Mouse (Mus musculus): ENCODE results near the gene Gm47995. TPM values are rescaled to one million over a fixed set of nuclear protein-coding genes. Genes with fewer than 3 reads are reported as not detected.

Gm47995 gene
- polyA plus RNA-seq, 1 experiment from 2014 or later = not detected

DNA sequence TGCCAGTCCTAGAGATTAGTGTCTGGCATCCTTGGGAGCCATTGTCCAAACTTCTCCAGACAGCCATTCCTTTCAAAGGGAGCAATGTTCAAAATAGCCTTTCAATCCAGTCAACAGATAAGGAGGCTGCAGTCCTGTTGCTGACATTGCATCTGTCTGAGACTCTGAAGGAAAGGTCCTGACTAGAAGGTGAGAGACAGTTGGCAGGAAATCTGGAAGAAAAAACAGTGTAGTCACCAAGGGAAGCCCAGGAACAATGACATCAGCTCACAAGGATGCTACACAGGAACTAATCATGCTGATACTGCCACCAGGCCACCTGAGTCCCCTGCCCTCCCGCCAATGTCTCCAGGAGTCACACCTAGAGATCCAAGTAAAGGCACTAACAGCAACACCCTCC is 25.1 kb downstream of the Gm47995 start:
- TF ChIP-seq CTCF (IDR thresholded peaks at IDR 0.05; ENCODE audit: low read depth) = no peak
- no peak for TF ChIP-seq EP300 (optimal IDR thresholded peaks at IDR 0.05)

DNA sequence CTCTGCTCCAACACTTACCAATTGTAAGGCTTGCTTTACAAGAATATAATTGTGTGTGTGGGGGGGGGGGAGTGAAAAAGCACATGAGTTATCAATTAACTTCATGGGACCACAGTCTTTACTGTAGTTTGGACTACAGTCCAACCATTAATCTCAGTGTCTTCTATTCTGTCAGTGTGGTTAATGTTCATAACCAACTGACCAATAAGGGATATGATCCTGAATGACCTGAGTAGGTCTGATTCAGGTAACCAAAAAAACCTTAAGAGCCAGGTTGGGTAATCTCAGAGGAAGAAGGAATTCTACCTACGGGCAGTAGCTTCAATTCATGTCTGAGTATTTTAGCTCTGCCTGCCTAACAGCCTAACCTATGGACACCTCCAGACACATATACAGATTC is 26.3 kb downstream of the Gm47995 start:
- no peak overlapping the region for H3K4me2 ChIP-seq (replicated peaks; ENCODE audit: low read depth)
- no peak overlapping the region for H3K4me3 ChIP-seq (ENCODE audit: low read depth, low read length)
- TF ChIP-seq CTCF (IDR thresholded peaks at IDR 0.05; ENCODE audit: low read depth) = no peak
- no peak for TF ChIP-seq EP300 (optimal IDR thresholded peaks at IDR 0.05)
- DNase-seq (ENCODE audit: low spot score) (no peak), ATAC-seq (ENCODE audit: low FRiP score, low TSS enrichment) (no peak)
- H3K9ac ChIP-seq (ENCODE audit: low read length) = no peak overlapping the region
- no peaks in the 10 kb centered on the region for H3K27me3 ChIP-seq (ENCODE audit: control insufficient read depth, insufficient read depth, low read length)
- whole genome bisulfite sequencing = 92% methylated on average over 1 of the region's 1 CpGs
- H3K27ac ChIP-seq (replicated peaks) = no peak overlapping the region
- no peaks in the 10 kb centered on the region for H3K36me3 ChIP-seq (ENCODE audit: control insufficient read depth, insufficient read depth, low read length)
- H3K9me3 ChIP-seq (ENCODE audit: control insufficient read depth, low read length) = no peaks in the 10 kb centered on the region
- no peaks in the 10 kb centered on the region for H3K4me1 ChIP-seq (replicated peaks; ENCODE audit: control insufficient read depth, insufficient read depth)

More for the DNA sequence above, 25.1 kb downstream of the Gm47995 start:
- Histone ChIP-seq H3K4me3 (ENCODE audit: low read depth, low read length) (no peak overlapping the region), H3K4me1 (replicated peaks; ENCODE audit: control insufficient read depth, insufficient read depth) (no peaks in the 10 kb centered on the region), H3K27ac (replicated peaks) (no peak overlapping the region), H3K9me3 (ENCODE audit: control insufficient read depth, low read length) (no peaks in the 10 kb centered on the region), H3K9ac (ENCODE audit: low read length) (no peak overlapping the region), H3K36me3 (ENCODE audit: control insufficient read depth, insufficient read depth, low read length) (no peaks in the 10 kb centered on the region), H3K27me3 (ENCODE audit: control insufficient read depth, insufficient read depth, low read length) (no peaks in the 10 kb centered on the region), H3K4me2 (replicated peaks; ENCODE audit: low read depth) (no peak overlapping the region)
- DNase-seq (ENCODE audit: low spot score) = no peak
- ATAC-seq (ENCODE audit: low FRiP score, low TSS enrichment) = no peak
- WGBS = 60% methylated on average over 1 of the region's 1 CpGs

DNA sequence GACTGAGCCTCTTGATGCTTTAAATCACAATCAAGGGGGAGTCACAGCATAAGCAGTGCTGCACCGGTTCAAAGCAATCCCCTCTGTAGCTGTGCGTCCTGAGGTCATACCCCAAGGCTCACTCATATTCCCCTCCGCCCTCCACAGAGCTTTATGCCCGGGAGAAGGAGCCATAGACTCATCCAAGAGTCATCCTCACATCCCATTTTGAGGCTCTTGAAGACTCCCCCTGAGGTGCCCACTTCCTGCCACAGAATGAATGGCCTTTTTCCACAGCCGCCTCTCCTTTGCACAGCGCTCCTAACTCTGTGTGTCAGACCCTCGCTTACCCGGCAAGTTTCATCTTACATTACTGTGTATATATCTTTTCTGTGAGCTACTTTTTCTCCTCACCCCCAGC is 29.3 kb downstream of the Gm47995 start:
- H3K4me3 ChIP-seq (ENCODE audit: low read depth, low read length) = no peak overlapping the region
- H3K36me3 ChIP-seq (ENCODE audit: control insufficient read depth, insufficient read depth, low read length) = no peaks in the 10 kb centered on the region
- DNase-seq (ENCODE audit: low spot score) (no peak), ATAC-seq (ENCODE audit: low FRiP score, low TSS enrichment) (no peak)
- 67% methylated on average over 8 of the region's 8 CpGs for WGBS
- TF ChIP-seq EP300 (optimal IDR thresholded peaks at IDR 0.05) (no peak), CTCF (IDR thresholded peaks at IDR 0.05; ENCODE audit: low read depth) (no peak)
- H3K9me3 ChIP-seq (ENCODE audit: control insufficient read depth, low read length) = no peaks in the 10 kb centered on the region
- no peak overlapping the region for H3K9ac ChIP-seq (ENCODE audit: low read length)
- no peak overlapping the region for H3K27ac ChIP-seq (replicated peaks)
- H3K4me2 ChIP-seq (replicated peaks; ENCODE audit: low read depth) = no peak overlapping the region
- H3K27me3 ChIP-seq (ENCODE audit: control insufficient read depth, insufficient read depth, low read length) = no peaks in the 10 kb centered on the region
- no peaks in the 10 kb centered on the region for H3K4me1 ChIP-seq (replicated peaks; ENCODE audit: control insufficient read depth, insufficient read depth)

DNA sequence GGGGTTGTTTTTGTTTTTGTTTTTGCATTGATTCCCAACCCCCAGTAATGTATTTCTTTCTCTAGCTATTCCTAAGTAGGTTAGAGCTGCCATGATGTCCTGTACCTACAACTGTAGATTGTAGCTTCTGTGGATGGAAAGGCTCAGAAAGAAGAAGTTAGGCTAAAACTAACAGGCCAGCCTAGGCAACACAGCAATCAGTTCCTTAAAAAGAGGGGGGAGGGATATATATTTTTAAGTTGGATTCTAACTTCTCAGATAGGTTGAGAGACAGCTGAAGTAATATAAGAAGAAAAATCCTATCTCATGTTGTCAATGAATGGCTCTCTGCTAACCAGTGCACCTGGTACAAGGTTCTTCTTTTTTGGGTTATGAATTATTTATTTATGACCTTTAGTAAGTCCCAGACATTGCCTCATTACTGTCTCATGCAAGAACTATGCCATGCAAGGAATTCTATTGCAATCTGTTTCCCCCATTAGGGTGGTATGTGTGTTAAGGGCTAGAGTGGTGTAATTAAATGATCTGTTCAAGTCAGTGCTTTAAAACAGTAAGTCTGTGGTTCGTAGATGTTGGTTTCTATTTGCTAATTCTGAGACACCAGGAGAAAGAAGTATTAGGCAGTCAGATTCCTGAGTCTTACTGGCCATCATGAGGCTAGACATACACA is 30.2 kb downstream of the Gm47995 start:
- Histone ChIP-seq H3K9me3 (ENCODE audit: control insufficient read depth, low read length) (no peaks in the 10 kb centered on the region), H3K27me3 (ENCODE audit: control insufficient read depth, insufficient read depth, low read length) (no peaks in the 10 kb centered on the region), H3K4me2 (replicated peaks; ENCODE audit: low read depth) (no peak overlapping the region), H3K9ac (ENCODE audit: low read length) (no peak overlapping the region), H3K36me3 (ENCODE audit: control insufficient read depth, insufficient read depth, low read length) (no peaks in the 10 kb centered on the region), H3K4me1 (replicated peaks; ENCODE audit: control insufficient read depth, insufficient read depth) (no peaks in the 10 kb centered on the region), H3K4me3 (ENCODE audit: low read depth, low read length) (no peak overlapping the region), H3K27ac (replicated peaks) (no peak overlapping the region)
- 68% methylated on average over 1 of the region's 1 CpGs for WGBS
- ATAC-seq (ENCODE audit: low FRiP score, low TSS enrichment) (no peak), DNase-seq (ENCODE audit: low spot score) (no peak)
- no peak for TF ChIP-seq EP300 (optimal IDR thresholded peaks at IDR 0.05)
- TF ChIP-seq CTCF (IDR thresholded peaks at IDR 0.05; ENCODE audit: low read depth) = no peak

DNA sequence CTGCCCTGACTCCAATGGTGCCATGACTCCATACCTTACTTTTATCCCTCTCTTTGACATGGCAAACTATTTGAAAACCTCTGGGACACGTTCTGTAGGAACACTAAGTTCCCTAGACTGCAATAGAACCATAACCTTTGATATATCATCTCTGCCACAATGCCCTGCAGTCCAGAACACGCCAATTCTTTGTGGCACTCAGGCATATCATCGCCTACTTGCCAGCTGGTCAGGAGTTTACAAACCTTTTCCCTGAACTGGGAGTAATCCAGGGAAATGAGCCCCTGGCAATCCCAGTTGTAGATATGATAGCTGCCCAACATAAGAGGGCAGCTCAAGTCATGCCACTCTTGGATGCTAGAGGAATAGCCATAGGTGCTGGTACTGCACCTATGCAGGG is 34.1 kb downstream of the Gm47995 start:
- Histone ChIP-seq H3K9ac (ENCODE audit: low read length) (no peak overlapping the region), H3K36me3 (ENCODE audit: control insufficient read depth, insufficient read depth, low read length) (no peaks in the 10 kb centered on the region), H3K27ac (replicated peaks) (no peak overlapping the region), H3K4me1 (replicated peaks; ENCODE audit: control insufficient read depth, insufficient read depth) (no peaks in the 10 kb centered on the region), H3K4me2 (replicated peaks; ENCODE audit: low read depth) (no peak overlapping the region), H3K27me3 (ENCODE audit: control insufficient read depth, insufficient read depth, low read length) (no peaks in the 10 kb centered on the region), H3K9me3 (ENCODE audit: control insufficient read depth, low read length) (no peaks in the 10 kb centered on the region), H3K4me3 (ENCODE audit: low read depth, low read length) (no peak overlapping the region)
- no peak for TF ChIP-seq CTCF (IDR thresholded peaks at IDR 0.05; ENCODE audit: low read depth)
- TF ChIP-seq EP300 (optimal IDR thresholded peaks at IDR 0.05) = no peak
- ATAC-seq (ENCODE audit: low FRiP score, low TSS enrichment) (no peak), DNase-seq (ENCODE audit: low spot score) (no peak)
- WGBS = 83% methylated on average over 3 of the region's 3 CpGs

DNA sequence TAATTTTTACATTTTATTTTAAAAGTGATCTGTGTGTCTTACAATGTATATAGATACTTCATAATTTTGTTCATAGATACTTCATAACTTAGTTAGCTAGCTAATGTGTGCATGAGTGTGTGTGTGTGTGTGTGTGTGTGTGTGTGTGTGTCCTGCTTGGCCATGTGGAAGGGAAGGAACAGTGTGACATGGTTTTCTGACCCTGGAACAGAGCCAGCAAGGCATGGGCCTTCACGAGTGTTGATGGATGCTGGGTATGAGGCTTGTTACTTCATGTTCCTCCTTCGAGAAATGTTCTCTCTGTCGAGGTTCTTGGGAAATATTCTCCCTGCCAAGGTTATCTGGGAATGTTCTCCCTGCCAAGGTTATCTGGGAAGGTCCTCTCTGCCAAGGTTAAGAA is 35.5 kb downstream of the Gm47995 start:
- Histone ChIP-seq H3K27ac (replicated peaks) (no peak overlapping the region), H3K36me3 (ENCODE audit: control insufficient read depth, insufficient read depth, low read length) (no peaks in the 10 kb centered on the region), H3K4me1 (replicated peaks; ENCODE audit: control insufficient read depth, insufficient read depth) (no peaks in the 10 kb centered on the region), H3K9me3 (ENCODE audit: control insufficient read depth, low read length) (no peaks in the 10 kb centered on the region), H3K4me2 (replicated peaks; ENCODE audit: low read depth) (no peak overlapping the region), H3K27me3 (ENCODE audit: control insufficient read depth, insufficient read depth, low read length) (no peaks in the 10 kb centered on the region), H3K4me3 (ENCODE audit: low read depth, low read length) (no peak overlapping the region), H3K9ac (ENCODE audit: low read length) (no peak overlapping the region)
- 62% methylated on average over 3 of the region's 3 CpGs for WGBS
- no peak for ATAC-seq (ENCODE audit: low FRiP score, low TSS enrichment)
- no peak for TF ChIP-seq CTCF (IDR thresholded peaks at IDR 0.05; ENCODE audit: low read depth)
- no peak for TF ChIP-seq EP300 (optimal IDR thresholded peaks at IDR 0.05)
- no peak for DNase-seq (ENCODE audit: low spot score)
